Mouse (Mus musculus): Measurements from ENCODE around the gene Peak1.

DNA sequence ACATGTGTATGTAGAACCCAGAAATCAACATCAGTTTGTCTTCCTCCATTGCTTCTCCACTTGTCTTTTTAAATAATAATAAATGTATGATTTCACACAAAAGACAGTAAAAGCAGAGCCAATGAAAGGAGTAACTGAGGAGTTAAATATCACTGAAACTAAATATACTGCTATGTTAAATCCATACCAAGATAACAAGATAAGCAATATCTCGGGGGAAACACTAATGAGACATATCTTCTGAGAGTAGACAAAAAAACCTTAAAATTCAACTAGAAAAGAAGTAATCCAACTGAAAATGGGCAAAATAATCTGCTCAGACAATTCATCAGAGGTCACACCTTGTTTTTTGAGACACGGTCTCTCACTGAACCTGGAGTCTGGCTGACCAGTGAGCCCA is 7.9 kb downstream of the Peak1 start:
- no peak for TF ChIP-seq CTCF (IDR thresholded peaks at IDR 0.05; ENCODE audit: low read depth, low read length)
- TF ChIP-seq POLR2A (IDR thresholded peaks at IDR 0.05; ENCODE audit: borderline replicate concordance, low read depth, low read length) = no peak

Data from bone marrow macrophage, adult 2 months (primary cell).